Mouse (Mus musculus): Measurements from ENCODE around the gene Tnfrsf8.
"Not testable (repeated sequence)": the region's sequence is repeated elsewhere in the genome, so short reads cannot be mapped to it uniquely, and the experiment has no call there.

Gene Tnfrsf8

DNA sequence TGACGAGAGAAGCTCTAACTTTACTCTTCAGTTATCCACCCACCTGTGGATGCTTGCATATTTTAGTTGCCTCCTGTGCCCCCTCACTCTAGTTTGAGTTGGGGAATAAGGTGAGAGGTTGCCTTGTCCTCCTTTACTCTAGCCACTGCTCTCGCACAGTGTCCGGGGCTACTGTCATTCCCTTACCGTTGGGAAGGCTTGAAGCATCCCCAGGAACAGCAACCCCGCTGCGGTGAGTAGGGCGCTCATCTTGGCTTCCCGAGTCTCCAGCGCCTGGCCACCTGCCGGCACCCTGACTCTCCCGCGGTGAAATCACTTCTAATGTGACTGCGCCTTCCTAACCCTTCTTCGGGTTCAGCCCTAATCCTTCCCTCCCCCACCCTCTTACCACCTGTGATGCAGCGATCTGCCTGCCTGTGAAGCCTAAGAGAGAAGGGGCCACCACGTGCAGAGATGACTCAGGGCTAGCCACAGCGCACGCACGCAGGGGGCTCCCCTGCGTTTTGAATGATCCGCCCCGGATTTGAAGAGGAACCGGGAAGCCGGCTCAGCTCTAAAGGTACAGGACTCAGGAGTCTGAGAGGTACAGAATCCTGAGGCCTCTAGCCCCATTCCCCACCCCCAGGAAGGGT is at the start of gene Tnfrsf8:
Gene Tnfrsf8, minus strand, starts transcription at position 329 of the 632 bp plus-strand sequence.
- in situ Hi-C loops (cut with MboI; ENCODE audit: unreplicated experiment in 2 of 2) = no loop called here

- in situ Hi-C loops (cut with MboI; ENCODE audit: unreplicated experiment in 2 of 2) = not testable (repeated sequence)
Measured at GRCm38 (mm10) chr4:145361635-145362034, 46.7 kb upstream of the Tnfrsf8 start.

DNA sequence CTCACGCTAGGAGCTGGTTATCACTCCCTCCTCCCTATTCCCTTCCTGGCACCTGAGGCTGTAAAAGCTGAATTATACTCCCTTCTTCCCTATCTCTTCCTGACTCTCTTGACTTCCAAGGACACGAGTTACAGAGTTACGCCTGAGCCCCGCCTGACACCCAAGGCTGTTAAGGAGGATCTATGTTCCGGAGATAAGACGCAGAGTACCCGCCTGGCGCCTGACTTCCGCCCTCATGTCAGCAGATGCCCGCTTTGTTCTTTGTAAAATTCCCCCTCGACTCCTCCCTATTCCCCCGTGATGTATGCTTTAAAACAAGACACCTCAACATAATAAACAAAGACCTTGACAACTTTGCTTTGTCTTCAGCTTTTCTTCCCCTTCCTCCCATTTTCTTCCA is 46.1 kb upstream of the Tnfrsf8 start:
- in situ Hi-C loops (cut with MboI; ENCODE audit: unreplicated experiment in 2 of 2) = no loop called here

DNA sequence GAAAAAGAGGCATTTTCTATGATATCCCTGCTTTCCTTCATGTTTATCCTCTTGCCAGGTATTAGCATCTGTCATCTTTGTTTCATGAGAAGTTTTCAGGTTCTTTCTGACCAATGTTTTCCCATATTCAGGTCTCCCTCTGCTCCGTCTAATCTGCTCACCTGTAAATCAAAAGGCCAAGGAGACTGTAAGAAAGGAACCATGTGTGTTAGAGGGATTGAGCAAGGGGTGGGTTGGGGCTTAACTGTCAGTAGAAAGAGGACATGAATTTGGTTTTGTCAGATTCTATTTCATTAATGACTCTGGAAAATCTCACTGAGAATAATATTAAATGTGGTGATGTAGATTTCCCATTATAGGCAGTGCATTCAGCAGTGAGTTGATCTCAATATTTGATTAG is 45.6 kb upstream of the Tnfrsf8 start:
- in situ Hi-C loops (cut with MboI; ENCODE audit: unreplicated experiment in 2 of 2) = no loop called here

DNA sequence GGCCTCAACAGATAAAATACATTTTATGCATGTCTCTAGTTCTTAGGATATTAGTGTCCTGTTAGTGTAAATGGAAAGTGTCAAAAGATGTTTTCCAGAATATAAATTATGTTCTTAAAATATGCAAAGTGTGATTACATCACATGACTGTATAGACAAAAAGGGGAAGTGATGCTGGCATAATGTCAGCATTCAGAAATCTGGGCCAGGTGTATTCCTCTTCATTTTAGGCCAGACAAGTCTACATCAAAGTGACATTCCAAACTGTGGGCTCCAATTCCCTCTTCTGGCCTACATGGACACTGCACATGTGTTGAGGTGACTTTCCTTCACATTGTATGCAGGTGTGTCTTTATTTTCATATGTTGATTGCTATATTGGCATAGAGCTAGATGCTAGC is 41.3 kb upstream of the Tnfrsf8 start:
- in situ Hi-C loops (cut with MboI; ENCODE audit: unreplicated experiment in 2 of 2) = no loop called here

DNA sequence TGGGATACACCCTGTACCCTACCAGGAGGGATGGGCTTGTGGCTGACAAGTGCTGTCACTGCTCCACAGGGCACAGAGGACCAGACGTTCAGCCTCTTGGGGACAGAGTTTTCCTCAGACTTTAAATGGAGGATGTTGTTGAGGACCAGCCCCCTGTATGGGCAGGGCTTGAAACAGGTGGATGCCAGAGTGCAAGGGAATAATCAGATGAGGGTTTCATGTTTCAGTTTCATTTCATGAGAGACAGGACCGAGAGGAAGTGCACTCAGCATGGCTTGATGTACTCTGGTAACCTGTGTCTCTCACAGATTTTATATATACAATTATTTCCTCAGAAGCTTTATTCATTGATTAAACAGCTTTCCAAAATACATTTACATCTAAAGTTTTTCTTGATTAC is 38.9 kb upstream of the Tnfrsf8 start:
- in situ Hi-C loops (cut with MboI; ENCODE audit: unreplicated experiment in 2 of 2) = no loop called here

DNA sequence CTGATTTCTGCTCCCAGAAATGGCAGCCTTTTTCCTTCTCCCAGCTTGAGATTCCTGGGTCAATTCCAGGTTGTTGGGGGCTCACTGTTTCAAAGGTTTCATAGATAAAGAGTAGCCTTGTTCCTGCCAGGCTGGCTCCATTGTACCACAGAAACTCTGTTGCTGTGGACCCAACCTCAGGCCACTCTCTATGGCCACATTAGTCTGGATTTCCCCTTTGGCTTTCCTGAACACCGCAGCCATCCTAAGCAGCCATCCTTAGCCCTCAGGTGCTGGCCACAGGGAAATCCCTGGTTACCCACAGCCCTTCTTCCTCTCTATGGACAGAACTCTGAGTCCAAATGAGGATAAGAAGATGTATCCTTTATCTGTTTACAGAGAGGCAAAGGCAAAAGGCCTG is 30.0 kb upstream of the Tnfrsf8 start:
- in situ Hi-C loops (cut with MboI; ENCODE audit: unreplicated experiment in 2 of 2) = no loop called here

DNA sequence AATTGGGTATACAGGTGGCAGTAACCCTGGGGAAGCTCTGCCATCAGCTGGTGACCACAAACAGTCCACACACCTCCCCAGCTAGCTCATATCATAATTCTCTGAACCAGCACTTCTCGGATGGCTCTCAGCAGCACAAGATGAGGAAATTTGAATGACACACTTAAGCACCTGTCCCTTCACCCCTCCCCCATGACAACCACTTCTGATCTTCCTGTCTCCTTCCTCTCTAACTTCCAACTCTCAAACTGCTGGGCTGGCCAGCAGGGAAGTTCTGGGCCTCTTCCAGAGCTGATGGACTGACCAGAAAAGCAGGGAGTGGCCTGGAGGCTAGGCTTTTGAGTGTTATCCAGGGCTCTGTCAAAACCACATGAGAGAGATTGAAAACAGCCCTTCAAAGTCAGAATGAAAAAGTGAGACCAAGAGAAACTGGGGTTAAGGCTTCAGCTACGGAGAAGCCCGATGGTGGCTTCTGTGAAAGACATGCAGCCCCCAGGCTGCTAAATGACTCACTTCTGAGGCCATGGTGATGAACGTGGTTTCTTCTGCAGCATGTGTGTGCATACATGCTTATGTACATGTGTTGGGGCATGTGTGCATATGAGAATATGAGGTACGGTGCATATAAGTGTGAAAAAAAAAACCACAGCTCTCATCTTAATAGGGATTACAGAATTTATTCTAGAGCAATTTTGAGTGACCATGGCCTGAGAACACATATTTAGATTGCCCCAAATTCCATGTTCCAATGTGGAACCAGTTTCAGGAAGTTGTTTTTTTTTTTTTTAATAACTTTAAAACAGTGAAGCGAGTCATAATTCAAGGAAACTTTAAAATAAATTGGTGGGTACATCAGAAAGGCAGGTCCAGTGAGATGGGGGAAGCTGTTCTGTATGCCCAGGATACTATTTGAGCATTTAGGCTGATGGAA is 27.2 kb upstream of the Tnfrsf8 start:
- in situ Hi-C loops (cut with MboI; ENCODE audit: unreplicated experiment in 2 of 2) = no loop called here

DNA sequence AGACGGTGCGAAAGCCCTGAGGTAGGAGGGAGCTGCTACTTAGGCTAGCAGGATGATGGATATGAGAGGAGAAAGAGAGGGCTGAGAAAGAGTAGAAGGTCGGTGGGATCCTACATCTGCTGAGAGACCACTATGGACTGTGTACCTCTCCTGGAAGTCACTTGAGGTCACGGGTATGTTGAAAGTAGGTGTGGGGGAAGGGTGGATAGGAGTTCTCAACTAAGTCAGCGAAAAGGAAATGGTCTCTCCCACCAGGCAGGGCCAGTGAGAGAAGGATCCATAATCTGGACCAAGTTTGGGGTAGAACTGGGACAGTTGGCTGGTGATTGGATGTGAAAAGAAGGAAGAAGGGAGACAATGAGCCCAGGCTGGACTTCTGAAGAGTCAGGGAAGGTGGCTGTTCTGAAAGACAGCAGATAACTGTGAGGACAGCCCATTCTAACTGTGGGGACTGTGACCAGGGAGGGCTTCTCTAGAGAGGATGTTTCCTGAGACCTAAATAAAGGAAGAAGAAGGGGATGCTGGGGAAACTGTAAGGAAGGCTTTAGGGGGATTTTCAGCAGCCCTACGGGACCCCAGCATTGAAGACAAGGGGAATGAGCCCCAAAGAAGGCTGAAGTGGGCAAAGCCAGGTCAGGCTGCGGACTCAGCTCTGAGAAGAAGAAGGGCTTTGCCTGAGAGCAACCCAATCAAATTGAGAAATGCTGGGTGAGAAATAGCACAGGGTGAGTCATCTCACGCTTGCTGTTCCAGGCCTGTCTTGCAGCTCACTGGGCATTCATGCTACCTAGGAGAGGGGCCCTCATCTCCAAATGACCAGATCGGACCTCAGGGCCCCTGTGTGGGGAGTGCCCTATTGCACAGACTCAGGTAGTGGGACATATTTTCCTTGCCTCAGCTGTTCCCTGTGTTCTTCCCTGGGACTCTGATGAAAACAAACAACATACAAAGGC is 23.2 kb upstream of the Tnfrsf8 start:
- in situ Hi-C loops (cut with MboI; ENCODE audit: unreplicated experiment in 2 of 2) = no loop called here

GRCm38 (mm10) chr4:145336587-145336986 is 21.6 kb upstream of the Tnfrsf8 start:
- in situ Hi-C loops (cut with MboI; ENCODE audit: unreplicated experiment in 2 of 2) = no loop called here

DNA sequence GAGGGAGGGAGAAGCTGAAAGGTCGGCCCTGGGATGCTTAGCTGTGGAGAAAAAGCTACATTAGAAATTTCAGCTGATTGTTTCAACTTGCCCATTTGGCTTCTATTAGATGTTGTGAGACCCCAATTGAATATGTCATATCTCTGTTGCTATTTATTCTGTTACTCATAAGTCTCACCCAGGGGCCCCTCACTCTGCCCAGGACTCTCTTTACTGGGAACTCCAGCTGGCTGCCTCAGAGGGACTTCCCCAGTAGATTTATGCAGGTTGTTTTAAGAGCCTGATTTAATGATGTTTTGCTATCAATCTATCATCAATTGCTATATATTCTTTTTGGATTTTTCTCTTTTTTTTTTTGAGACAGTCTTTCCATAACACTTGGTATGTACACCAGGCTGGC is 21.1 kb upstream of the Tnfrsf8 start:
- in situ Hi-C loops (cut with MboI; ENCODE audit: unreplicated experiment in 2 of 2) = no loop called here

- in situ Hi-C loops (cut with MboI; ENCODE audit: unreplicated experiment in 2 of 2) = no loop called here
Measured at GRCm38 (mm10) chr4:145323631-145324030, 8.7 kb upstream of the Tnfrsf8 start.

GRCm38 (mm10) chr4:145322995-145323627 is 8.1 kb upstream of the Tnfrsf8 start:
- in situ Hi-C loops (cut with MboI; ENCODE audit: unreplicated experiment in 2 of 2) = no loop called here

DNA sequence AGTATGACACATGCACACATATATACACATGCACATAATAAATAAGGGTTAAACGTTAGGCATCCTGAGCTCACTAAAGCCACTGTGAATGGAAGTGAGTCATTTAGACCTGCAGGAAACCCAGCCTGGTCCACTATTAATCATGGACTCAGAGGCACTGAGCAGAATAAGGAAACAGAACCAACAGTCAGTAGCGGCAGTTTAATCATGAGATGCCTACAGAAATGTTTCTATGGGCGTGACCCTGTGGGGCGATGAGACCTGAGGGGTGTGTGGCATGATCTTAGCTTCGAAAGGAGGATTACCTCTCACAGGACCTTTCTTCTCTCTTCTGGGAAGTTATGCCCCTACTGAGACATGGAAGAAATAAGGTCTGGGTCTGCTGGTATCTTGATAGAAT is 7.2 kb upstream of the Tnfrsf8 start:
- in situ Hi-C loops (cut with MboI; ENCODE audit: unreplicated experiment in 2 of 2) = no loop called here

DNA sequence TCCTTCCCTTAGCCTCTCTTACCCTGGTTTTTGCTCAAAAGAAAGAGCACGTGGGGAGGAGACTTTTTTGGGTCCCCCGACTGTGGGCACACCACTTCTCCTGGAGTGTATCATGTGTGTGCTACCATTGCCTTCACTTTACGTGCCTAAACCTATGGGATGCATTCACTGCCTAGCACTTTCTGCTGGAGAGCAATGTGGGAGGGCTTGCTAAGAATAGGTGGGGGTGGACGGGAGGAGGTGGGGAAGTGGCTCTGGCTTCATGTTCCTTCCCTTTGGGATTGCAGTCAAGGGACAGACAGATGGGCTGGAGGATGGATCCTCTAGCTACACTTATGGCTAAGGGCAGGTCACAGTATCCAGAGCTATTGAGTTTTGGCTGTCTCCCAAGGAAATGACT is 5.7 kb upstream of the Tnfrsf8 start:
- in situ Hi-C loops (cut with MboI; ENCODE audit: unreplicated experiment in 2 of 2) = no loop called here

- in situ Hi-C loops (cut with MboI; ENCODE audit: unreplicated experiment in 2 of 2) = no loop called here
Measured at GRCm38 (mm10) chr4:145319274-145320226, 4.6 kb upstream of the Tnfrsf8 start.

- in situ Hi-C loops (cut with MboI; ENCODE audit: unreplicated experiment in 2 of 2) = no loop called here
Measured at GRCm38 (mm10) chr4:145316708-145317107, 1.7 kb upstream of the Tnfrsf8 start.

DNA sequence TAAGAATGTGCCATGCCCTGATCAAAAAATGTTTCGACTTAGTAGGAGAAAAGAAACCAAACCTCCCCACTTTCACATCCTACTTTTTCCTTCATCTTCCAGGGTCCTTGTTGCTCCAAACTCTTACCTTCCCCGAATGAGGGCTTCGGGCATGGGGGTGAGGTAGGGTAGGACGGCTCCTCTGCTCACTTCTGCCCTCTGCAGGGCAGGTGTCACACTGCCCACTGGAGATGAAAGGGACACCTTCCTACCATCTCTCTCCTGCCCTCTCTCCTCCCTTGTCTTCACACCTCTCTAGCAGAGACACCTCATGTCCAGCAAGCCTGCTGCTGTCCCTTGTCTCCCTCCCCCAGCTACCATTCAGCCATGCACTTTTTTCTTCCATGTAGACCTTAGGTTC is 998 bp downstream of the Tnfrsf8 start:
- in situ Hi-C loops (cut with MboI; ENCODE audit: unreplicated experiment in 2 of 2) = no loop called here

- in situ Hi-C loops (cut with MboI; ENCODE audit: unreplicated experiment in 2 of 2) = no loop called here
Measured at GRCm38 (mm10) chr4:145313256-145313655, 1.7 kb downstream of the Tnfrsf8 start.

All from v-Abl transformed pro-B cells (cell line).